22 mouse cellular contexts compared by ENCODE assay signal in the genomic region with DNA sequence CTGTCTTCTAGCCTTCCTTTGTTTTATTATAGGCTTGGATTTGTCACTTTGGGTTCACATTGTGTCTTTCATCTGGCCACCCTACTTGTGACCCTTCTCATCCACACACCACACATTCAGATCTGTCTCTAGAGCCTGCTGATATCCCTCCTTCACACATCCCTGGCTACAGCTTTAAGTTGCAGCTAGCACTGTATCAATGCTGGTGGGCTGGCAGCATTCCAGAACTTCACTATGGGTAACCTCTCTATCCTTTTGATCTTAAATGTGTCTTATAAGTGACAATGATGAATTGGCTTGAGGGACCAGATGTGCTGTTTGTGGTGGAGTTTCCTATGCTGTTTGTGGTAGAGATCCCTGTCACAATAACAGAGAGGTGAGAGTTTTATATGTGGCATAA.
DNase-seq lines count a peak whose midpoint lies in the region; ATAC-seq and TF ChIP-seq lines count a peak whose summit lies in the region.
"Had no signal": no experiment of that assay in that cellular context is flagged by ENCODE, and none has a peak within 500 bp of the region (broad histone marks: within the 10 kb centered on the region; RNA-seq: fewer than 3 reads in every experiment).

No protein-coding gene starts in this region.

- DNase-seq in hindbrain, postnatal 0 days (ENCODE audit: low spot score): peak; percentile 9
- DNase-seq in retina, postnatal 1 day: peak; percentile 22
- no peak for DNase-seq in retina, embryonic 14.5 days (ENCODE audit: low spot score)
- DNase-seq in embryo, embryonic 11 days: peak; percentile 40
- DNase-seq in layer of hippocampus, postnatal 25 days (ENCODE audit: extremely low spot score in 1 of 2, low spot score in 1 of 2): no peak
- DNase-seq: adrenal gland, postnatal 14 days; cerebellum, adult 11-12 months; cerebellum, postnatal 36 days; heart, adult 11 months; heart, postnatal 36 days; kidney, adult 9 months; kidney, postnatal 25 days; left cerebral cortex, postnatal 4 days; lung, postnatal 10 days; spleen, adult 18-20 months; thymus, postnatal 36 days had no signal

- H3K4me2 ChIP-seq in hindbrain, postnatal 0 days (ENCODE audit: low read depth, low read length): no peak overlapping the region
- no peak overlapping the region for H3K4me2 ChIP-seq in hindbrain, embryonic 12.5 days (replicated peaks)
- H3K4me2 ChIP-seq: embryonic facial prominence, embryonic 15.5 days; heart, embryonic 13.5 days; liver, embryonic 12.5 days had no signal

- H3K27ac ChIP-seq in hindbrain, postnatal 0 days: no peak overlapping the region
- no peak overlapping the region for H3K27ac ChIP-seq in hindbrain, embryonic 12.5 days
- H3K27ac ChIP-seq: embryonic facial prominence, embryonic 15.5 days; heart, embryonic 13.5 days; liver, embryonic 12.5 days had no signal

- H3K4me3 ChIP-seq in hindbrain, postnatal 0 days (ENCODE audit: low read length): no peak overlapping the region
- H3K4me3 ChIP-seq in hindbrain, embryonic 12.5 days: no peak overlapping the region
- H3K4me3 ChIP-seq: embryonic facial prominence, embryonic 15.5 days; heart, embryonic 13.5 days; liver, embryonic 12.5 days had no signal

- H3K4me1 ChIP-seq in hindbrain, postnatal 0 days (ENCODE audit: insufficient read depth, low read length): no peaks in the 10 kb centered on the region; the same call in 1 of the 2 replicates
- no peaks in the 10 kb centered on the region for H3K4me1 ChIP-seq in hindbrain, embryonic 12.5 days
- H3K4me1 ChIP-seq: embryonic facial prominence, embryonic 15.5 days had no signal

- no peaks in the 10 kb centered on the region for H3K27me3 ChIP-seq in hindbrain, postnatal 0 days (ENCODE audit: insufficient read depth, low read length)
- no peaks in the 10 kb centered on the region for H3K27me3 ChIP-seq in hindbrain, embryonic 12.5 days
- H3K27me3 ChIP-seq: embryonic facial prominence, embryonic 15.5 days; heart, embryonic 13.5 days; liver, embryonic 12.5 days had no signal

- no peaks in the 10 kb centered on the region for H3K36me3 ChIP-seq in hindbrain, postnatal 0 days (ENCODE audit: insufficient read depth, low read length)
- no peaks in the 10 kb centered on the region for H3K36me3 ChIP-seq in hindbrain, embryonic 12.5 days
- H3K36me3 ChIP-seq: embryonic facial prominence, embryonic 15.5 days; heart, embryonic 13.5 days; liver, embryonic 12.5 days had no signal

- no peak overlapping the region for H3K9ac ChIP-seq in hindbrain, postnatal 0 days (replicated peaks; ENCODE audit: low read length)
- H3K9ac ChIP-seq in hindbrain, embryonic 12.5 days: no peak overlapping the region
- H3K9ac ChIP-seq: embryonic facial prominence, embryonic 15.5 days; heart, embryonic 13.5 days; liver, embryonic 12.5 days had no signal

- ATAC-seq in hindbrain, postnatal 0 days: no peak
- ATAC-seq in hindbrain, embryonic 12.5 days (ENCODE audit: low FRiP score): no peak
- ATAC-seq in frontal cortex, adult (ENCODE audit: low TSS enrichment): no peak
- ATAC-seq: CD4-positive, CD25-positive, alpha-beta regulatory T cell, adult 4 months; liver, embryonic 12.5 days had no signal

- no peak for TF ChIP-seq CTCF in hindbrain, postnatal 0 days (IDR thresholded peaks at IDR 0.05; ENCODE audit: low read depth)

- H3K9me3 ChIP-seq in hindbrain, postnatal 0 days (ENCODE audit: low read length): no peaks in the 10 kb centered on the region
- no peaks in the 10 kb centered on the region for H3K9me3 ChIP-seq in hindbrain, embryonic 12.5 days (replicated peaks)
- H3K9me3 ChIP-seq: embryonic facial prominence, embryonic 15.5 days; heart, embryonic 13.5 days; liver, embryonic 12.5 days had no signal

Comparison
In these comparisons a context has a peak if more than half of its experiments do, and no peak if none do; other contexts are left out.
1. DNase-seq: peak in hindbrain, postnatal 0 days (single experiment), retina, postnatal 1 day (single experiment) and embryo, embryonic 11 days (single experiment); none in retina, embryonic 14.5 days (single experiment) and layer of hippocampus, postnatal 25 days (0 of 2).